Mouse (Mus musculus): ENCODE data around the gene Col18a1. TPM values are rescaled to one million over a fixed set of nuclear protein-coding genes. Genes with fewer than 3 reads are reported as not detected.
A peak's percentile ranks its signal among the peaks of the same experiment; 100 is the strongest.

Gene Col18a1
- total RNA-seq, 2 experiments from 2014 or later = 13.0 to 15.3 TPM

- DNase-seq (ENCODE audit: low spot score) = no peak
- intact Hi-C loops (cut with DNase I) = loop anchor here (5.0 kb wide), 1 partner anchor 67 kb away; the partner anchor contains the start of gene Pcbp3
Measured at GRCm38 (mm10) chr10:77029761-77030160, 136.6 kb downstream of the Col18a1 start.

GRCm38 (mm10) chr10:77028782-77029296, 137.5 kb downstream of the Col18a1 start:
- intact Hi-C loops (cut with DNase I) = no loop called here
- DNase-seq (ENCODE audit: low spot score) = no peak

GRCm38 (mm10) chr10:77026944-77027343, 139.4 kb downstream of the Col18a1 start:
- intact Hi-C loops (cut with DNase I) = no loop called here
- no peak for DNase-seq (ENCODE audit: low spot score)

- DNase-seq (ENCODE audit: low spot score) = no peak
- intact Hi-C loops (cut with DNase I) = loop anchor here (5.0 kb wide), 1 partner anchor 57 kb away; no protein-coding TSS in a partner anchor
Measured at GRCm38 (mm10) chr10:77024231-77024630, 142.1 kb downstream of the Col18a1 start.

GRCm38 (mm10) chr10:77022301-77023130, 143.8 kb downstream of the Col18a1 start:
- intact Hi-C loops (cut with DNase I) = loop anchor here (5.0 kb wide), 1 partner anchor 55 kb away; no protein-coding TSS in a partner anchor
- DNase-seq (ENCODE audit: low spot score) = no peak

GRCm38 (mm10) chr10:77021399-77022052, 144.8 kb downstream of the Col18a1 start:
- intact Hi-C loops (cut with DNase I) = loop anchor here (1.0 to 5.0 kb wide), 3 partner anchors 49 to 186 kb away; no protein-coding TSS in a partner anchor
- DNase-seq (ENCODE audit: low spot score) = peak; percentile 35

GRCm38 (mm10) chr10:77017662-77018061, 148.7 kb downstream of the Col18a1 start:
- no peak for DNase-seq (ENCODE audit: low spot score)
- intact Hi-C loops (cut with DNase I) = no loop called here

GRCm38 (mm10) chr10:77017061-77017460, 149.3 kb downstream of the Col18a1 start:
- intact Hi-C loops (cut with DNase I) = no loop called here
- no peak for DNase-seq (ENCODE audit: low spot score)

- no peak for DNase-seq (ENCODE audit: low spot score)
Measured at GRCm38 (mm10) chr10:77016499-77016898, 149.8 kb downstream of the Col18a1 start.

GRCm38 (mm10) chr10:77016080-77016479, 150.3 kb downstream of the Col18a1 start:
- no peak for DNase-seq (ENCODE audit: low spot score)

More at GRCm38 (mm10) chr10:77016499-77016898, 149.8 kb downstream of the Col18a1 start:
- intact Hi-C loops (cut with DNase I) = no loop called here

GRCm38 (mm10) chr10:77011681-77012080, 154.7 kb downstream of the Col18a1 start:
- intact Hi-C loops (cut with DNase I) = no loop called here
- no peak for DNase-seq (ENCODE audit: low spot score)

More at GRCm38 (mm10) chr10:77016080-77016479, 150.3 kb downstream of the Col18a1 start:
- intact Hi-C loops (cut with DNase I) = no loop called here

GRCm38 (mm10) chr10:77008698-77009097, 157.7 kb downstream of the Col18a1 start:
- DNase-seq (ENCODE audit: low spot score) = no peak
- intact Hi-C loops (cut with DNase I) = no loop called here

GRCm38 (mm10) chr10:77008109-77008561, 158.2 kb downstream of the Col18a1 start:
- DNase-seq (ENCODE audit: low spot score) = no peak
- intact Hi-C loops (cut with DNase I) = no loop called here

GRCm38 (mm10) chr10:77007433-77008108, 158.8 kb downstream of the Col18a1 start:
- intact Hi-C loops (cut with DNase I) = no loop called here
- no peak for DNase-seq (ENCODE audit: low spot score)

- intact Hi-C loops (cut with DNase I) = no loop called here
- no peak for DNase-seq (ENCODE audit: low spot score)
Measured at GRCm38 (mm10) chr10:77004936-77005335, 161.4 kb downstream of the Col18a1 start.

Other genes starting within 250 kb of the Col18a1 start
- 1 to 10 TPM; 2.9 to 6.7 TPM for gene Pcbp3, start 204.7 kb downstream of the Col18a1 start, total RNA-seq (2021)
- 1 to 10 TPM; 4.5 to 6.2 TPM for gene Slc19a1, start 134.3 kb downstream of the Col18a1 start, total RNA-seq (2021)
- gene Pofut2, start 92.7 kb upstream of the Col18a1 start, total RNA-seq (2021) = 10 to 100 TPM; 39.9 to 45.1 TPM

Data from heart, postnatal 25 days (tissue).